Mouse (Mus musculus): ENCODE measurements around the gene Slc6a16. TPM values are rescaled to one million over a fixed set of nuclear protein-coding genes. Genes with fewer than 3 reads are reported as not detected.

Gene Slc6a16
- polyA plus RNA-seq, 1 experiment from 2014 or later, result not detected

DNA sequence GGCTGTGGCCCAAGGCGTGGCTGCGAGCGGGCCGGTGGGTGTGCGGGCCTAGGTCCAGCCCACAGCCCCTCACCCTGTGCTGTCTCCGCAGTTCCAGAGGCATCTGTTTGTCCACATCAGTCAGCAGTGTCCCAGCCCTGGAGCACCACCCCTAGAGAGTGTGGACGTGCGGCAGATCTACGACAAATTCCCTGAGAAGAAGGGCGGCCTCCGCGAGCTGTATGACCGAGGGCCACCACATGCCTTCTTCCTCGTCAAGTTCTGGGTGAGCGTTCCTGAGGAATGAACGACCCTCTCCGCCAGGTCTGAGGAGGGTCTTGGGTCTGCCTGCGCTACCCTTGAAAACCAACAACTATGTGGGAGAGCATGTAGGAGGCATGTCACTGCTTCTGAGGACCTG, 12.3 kb upstream of the Slc6a16 start:
- no peak for TF ChIP-seq CTCF (IDR thresholded peaks at IDR 0.05; ENCODE audit: low read depth)
- Histone ChIP-seq H3K36me3 (ENCODE audit: control insufficient read depth, insufficient read depth) (peaks cover 30% of the 10 kb centered on the region; the same call in 1 of the 2 replicates), H3K4me2 (replicated peaks; ENCODE audit: low read depth) (no peak overlapping the region)

DNA sequence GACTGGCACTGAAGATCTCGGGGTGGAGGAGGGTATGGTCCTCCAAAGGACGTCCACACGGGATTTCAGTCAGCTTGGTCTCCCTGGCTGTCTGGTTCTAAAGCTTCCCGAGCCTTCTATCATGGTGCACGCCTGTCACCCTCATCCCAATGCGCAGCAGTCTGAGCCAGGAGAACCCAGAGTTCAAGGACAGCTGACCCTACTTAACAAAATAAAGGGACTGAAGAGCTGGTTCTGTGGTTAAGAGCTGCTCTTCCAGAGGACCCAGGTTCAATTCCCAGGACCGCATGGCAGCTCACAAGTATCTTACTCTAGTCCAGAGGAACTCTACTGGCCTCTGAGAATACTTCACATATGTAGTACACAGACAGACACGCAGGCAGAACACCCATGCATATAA, 11.8 kb upstream of the Slc6a16 start:
- H3K4me3 ChIP-seq (ENCODE audit: low read depth, low read length), result no peak overlapping the region
- no peak overlapping the region for H3K9ac ChIP-seq (ENCODE audit: low read depth, low read length)
- H3K4me1 ChIP-seq (replicated peaks; ENCODE audit: control insufficient read depth, insufficient read depth, low read length), result peaks cover 6% of the 10 kb centered on the region
- H3K27ac ChIP-seq (ENCODE audit: low read depth, low read length), result no peak overlapping the region
- 90% methylated on average over 8 of the region's 8 CpGs for WGBS
- H3K36me3 ChIP-seq (ENCODE audit: control insufficient read depth, insufficient read depth), result peaks cover 28% of the 10 kb centered on the region; the same call in 1 of the 2 replicates
- H3K9me3 ChIP-seq (ENCODE audit: control insufficient read depth), result no peaks in the 10 kb centered on the region
- no peaks in the 10 kb centered on the region for H3K27me3 ChIP-seq (replicated peaks; ENCODE audit: control insufficient read depth, insufficient read depth, low read length)
- H3K4me2 ChIP-seq (replicated peaks; ENCODE audit: low read depth), result no peak overlapping the region
- ATAC-seq, result no peak
- TF ChIP-seq CTCF (IDR thresholded peaks at IDR 0.05; ENCODE audit: low read depth), result no peak

More for the DNA sequence above, 12.3 kb upstream of the Slc6a16 start:
- Histone ChIP-seq H3K9ac (ENCODE audit: low read depth, low read length) (no peak overlapping the region), H3K27ac (ENCODE audit: low read depth, low read length) (no peak overlapping the region), H3K4me1 (replicated peaks; ENCODE audit: control insufficient read depth, insufficient read depth, low read length) (peaks cover under 1% of the 10 kb centered on the region; the same call in 1 of the 2 replicates), H3K4me3 (ENCODE audit: low read depth, low read length) (no peak overlapping the region), H3K27me3 (replicated peaks; ENCODE audit: control insufficient read depth, insufficient read depth, low read length) (no peaks in the 10 kb centered on the region), H3K9me3 (ENCODE audit: control insufficient read depth) (no peaks in the 10 kb centered on the region)
- ATAC-seq, result no peak
- 93% methylated on average over 18 of the region's 18 CpGs for WGBS

DNA sequence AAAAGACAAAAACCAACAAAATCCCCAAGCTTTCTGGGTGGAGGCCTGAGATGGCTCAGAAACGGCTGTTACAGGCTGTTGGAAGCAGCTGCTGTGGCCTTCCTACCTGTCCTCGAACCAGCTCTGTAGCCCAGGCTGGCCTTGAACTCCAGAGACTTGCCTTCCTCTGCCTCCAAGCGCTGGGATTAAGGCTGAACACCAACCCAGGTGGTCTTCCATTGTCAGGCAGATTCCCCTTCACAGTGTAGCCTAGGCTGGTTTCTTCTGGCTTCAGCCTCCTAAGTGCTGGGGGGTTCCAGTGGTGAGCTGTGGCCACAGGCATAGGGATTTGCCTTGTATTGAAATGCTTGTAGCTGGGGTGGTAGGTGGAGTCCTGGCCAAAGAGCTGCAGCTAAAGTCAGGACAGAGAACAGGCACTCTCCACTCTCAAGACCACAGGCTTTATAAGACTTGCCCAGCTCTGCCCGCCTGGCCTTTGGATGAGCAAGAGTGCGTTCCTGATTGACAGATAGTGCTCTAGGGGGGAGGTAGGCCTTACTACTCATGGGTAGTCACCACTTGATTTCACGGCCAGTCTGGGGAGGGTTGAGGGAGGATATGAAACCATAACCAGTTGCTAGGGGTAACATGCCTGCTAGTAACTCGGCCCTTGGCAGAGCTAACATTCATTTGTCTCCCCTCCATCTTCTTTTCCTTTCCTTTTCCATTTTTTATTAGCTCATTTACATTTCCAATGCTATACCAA, 11.3 kb upstream of the Slc6a16 start:
- H3K9me3 ChIP-seq (ENCODE audit: control insufficient read depth), result no peaks in the 10 kb centered on the region
- H3K4me3 ChIP-seq (ENCODE audit: low read depth, low read length), result no peak overlapping the region
- H3K36me3 ChIP-seq (ENCODE audit: control insufficient read depth, insufficient read depth), result peaks cover 28% of the 10 kb centered on the region; the same call in 1 of the 2 replicates
- no peak overlapping the region for H3K9ac ChIP-seq (ENCODE audit: low read depth, low read length)
- no peak for ATAC-seq
- 92% methylated on average over 7 of the region's 7 CpGs for WGBS
- no peak for TF ChIP-seq CTCF (IDR thresholded peaks at IDR 0.05; ENCODE audit: low read depth)
- H3K27ac ChIP-seq (ENCODE audit: low read depth, low read length), result no peak overlapping the region
- H3K27me3 ChIP-seq (replicated peaks; ENCODE audit: control insufficient read depth, insufficient read depth, low read length), result no peaks in the 10 kb centered on the region
- H3K4me2 ChIP-seq (replicated peaks; ENCODE audit: low read depth), result no peak overlapping the region
- peaks cover 8% of the 10 kb centered on the region for H3K4me1 ChIP-seq (replicated peaks; ENCODE audit: control insufficient read depth, insufficient read depth, low read length)

DNA sequence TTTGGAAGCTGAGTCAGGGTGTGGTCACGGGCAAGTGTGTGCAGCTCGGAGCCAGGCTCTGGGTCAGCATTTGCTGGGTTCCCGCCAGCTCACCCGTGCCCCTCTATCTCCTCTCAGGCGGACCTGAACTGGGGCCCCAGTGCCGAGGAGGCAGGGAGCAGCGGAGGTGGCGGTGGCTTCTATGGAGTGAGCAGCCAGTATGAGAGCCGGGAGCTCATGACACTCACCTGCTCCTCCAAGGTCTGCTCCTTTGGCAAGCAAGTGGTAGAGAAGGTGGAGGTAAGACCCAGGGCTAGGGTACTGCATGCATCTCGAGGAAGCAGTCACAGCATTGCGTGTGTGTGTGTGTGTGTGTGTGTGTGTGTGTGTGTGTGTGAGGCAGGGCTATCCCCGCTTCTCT, 9.7 kb upstream of the Slc6a16 start:
- Histone ChIP-seq H3K27me3 (replicated peaks; ENCODE audit: control insufficient read depth, insufficient read depth, low read length) (no peaks in the 10 kb centered on the region), H3K27ac (ENCODE audit: low read depth, low read length) (no peak overlapping the region), H3K36me3 (ENCODE audit: control insufficient read depth, insufficient read depth) (peaks cover 18% of the 10 kb centered on the region; the same call in 1 of the 2 replicates), H3K4me1 (replicated peaks; ENCODE audit: control insufficient read depth, insufficient read depth, low read length) (peaks cover 8% of the 10 kb centered on the region), H3K4me3 (ENCODE audit: low read depth, low read length) (no peak overlapping the region), H3K9me3 (ENCODE audit: control insufficient read depth) (no peaks in the 10 kb centered on the region), H3K4me2 (replicated peaks; ENCODE audit: low read depth) (no peak overlapping the region), H3K9ac (ENCODE audit: low read depth, low read length) (no peak overlapping the region)
- TF ChIP-seq CTCF (IDR thresholded peaks at IDR 0.05; ENCODE audit: low read depth), result no peak
- WGBS, result 88% methylated on average over 12 of the region's 12 CpGs
- no peak for ATAC-seq

DNA sequence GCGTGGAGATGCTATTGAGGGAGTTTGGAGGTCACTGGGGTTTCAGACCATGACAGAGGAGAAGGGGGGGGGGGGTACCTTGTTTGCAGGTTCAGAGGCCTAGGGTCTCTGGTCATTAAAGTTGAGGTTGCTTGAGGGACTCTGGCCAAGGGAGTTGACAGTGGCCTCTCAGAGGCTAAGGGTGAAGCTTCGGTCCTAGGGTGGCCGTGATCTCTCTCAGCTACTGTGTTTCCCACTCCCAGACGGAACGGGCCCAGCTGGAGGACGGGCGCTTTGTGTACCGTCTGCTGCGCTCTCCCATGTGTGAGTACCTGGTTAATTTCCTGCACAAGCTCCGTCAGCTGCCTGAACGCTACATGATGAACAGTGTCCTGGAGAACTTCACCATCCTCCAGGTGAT, 8.9 kb upstream of the Slc6a16 start:
- no peaks in the 10 kb centered on the region for H3K9me3 ChIP-seq (ENCODE audit: control insufficient read depth)
- no peak overlapping the region for H3K4me3 ChIP-seq (ENCODE audit: low read depth, low read length)
- H3K4me1 ChIP-seq (replicated peaks; ENCODE audit: control insufficient read depth, insufficient read depth, low read length), result peaks cover 8% of the 10 kb centered on the region
- no peak for TF ChIP-seq CTCF (IDR thresholded peaks at IDR 0.05; ENCODE audit: low read depth)
- peaks cover 16% of the 10 kb centered on the region; the same call in 1 of the 2 replicates for H3K36me3 ChIP-seq (ENCODE audit: control insufficient read depth, insufficient read depth)
- no peak overlapping the region for H3K27ac ChIP-seq (ENCODE audit: low read depth, low read length)
- no peak overlapping the region for H3K9ac ChIP-seq (ENCODE audit: low read depth, low read length)
- WGBS, result 83% methylated on average over 11 of the region's 11 CpGs
- no peaks in the 10 kb centered on the region for H3K27me3 ChIP-seq (replicated peaks; ENCODE audit: control insufficient read depth, insufficient read depth, low read length)
- ATAC-seq, result no peak
- no peak overlapping the region for H3K4me2 ChIP-seq (replicated peaks; ENCODE audit: low read depth)

DNA sequence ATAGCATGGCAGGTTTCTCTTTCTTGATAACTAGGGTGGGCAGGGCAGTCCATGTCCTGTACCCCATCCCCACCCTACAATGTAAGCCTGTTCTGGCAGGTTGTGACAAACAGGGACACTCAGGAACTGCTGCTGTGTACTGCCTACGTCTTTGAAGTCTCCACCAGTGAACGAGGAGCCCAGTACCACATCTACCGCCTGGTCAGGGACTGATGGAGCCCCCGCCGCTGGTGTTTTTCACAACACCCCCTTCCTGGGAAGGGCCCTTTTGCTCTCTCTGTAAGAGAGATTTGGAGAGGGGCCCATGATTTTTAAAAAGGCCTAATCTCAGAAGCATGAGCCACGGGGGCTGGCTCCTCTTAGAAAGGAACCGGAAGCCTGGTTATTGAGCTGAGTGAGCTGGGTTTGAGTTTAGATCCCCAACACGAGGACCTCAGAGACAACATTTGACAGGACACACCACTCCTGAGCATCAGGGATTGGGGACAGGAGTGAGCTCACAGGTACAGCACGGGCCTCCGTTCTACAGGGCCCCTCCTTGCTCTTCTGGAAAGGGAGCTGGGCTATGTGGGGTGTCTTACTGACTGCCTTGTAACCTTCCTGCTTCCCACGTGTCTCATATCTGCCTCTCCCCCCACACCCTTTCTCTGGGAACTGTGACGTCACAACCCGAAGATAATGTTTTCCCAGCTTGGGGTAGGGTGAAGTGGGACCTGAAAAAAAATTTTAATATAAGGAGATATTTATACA, 8.0 kb upstream of the Slc6a16 start:
- Histone ChIP-seq H3K27me3 (replicated peaks; ENCODE audit: control insufficient read depth, insufficient read depth, low read length) (no peaks in the 10 kb centered on the region), H3K36me3 (ENCODE audit: control insufficient read depth, insufficient read depth) (peaks cover 16% of the 10 kb centered on the region; the same call in 1 of the 2 replicates), H3K9ac (ENCODE audit: low read depth, low read length) (no peak overlapping the region), H3K4me2 (replicated peaks; ENCODE audit: low read depth) (no peak overlapping the region), H3K4me3 (ENCODE audit: low read depth, low read length) (no peak overlapping the region), H3K4me1 (replicated peaks; ENCODE audit: control insufficient read depth, insufficient read depth, low read length) (peaks cover 8% of the 10 kb centered on the region), H3K27ac (ENCODE audit: low read depth, low read length) (no peak overlapping the region), H3K9me3 (ENCODE audit: control insufficient read depth) (no peaks in the 10 kb centered on the region)
- ATAC-seq, result no peak
- 76% methylated on average over 13 of the region's 13 CpGs for WGBS
- no peak for TF ChIP-seq CTCF (IDR thresholded peaks at IDR 0.05; ENCODE audit: low read depth)

All from intestine, postnatal 0 days (tissue).